Mouse (Mus musculus) lung, postnatal 0 days (tissue): Measurements from ENCODE around the gene Ccdc13. TPM values are rescaled to one million over a fixed set of nuclear protein-coding genes. Genes with fewer than 3 reads are reported as not detected.
A peak's percentile ranks its signal among the peaks of the same experiment; 100 is the strongest.

Experiments
- ATAC-seq: fragments of 200-750 bp; cut with Nextera tagmentation; 2 replicates; pipeline ENCODE4 v1.8.0; 2017; ENCODE audit warnings: moderate library complexity
- DNase-seq: peaks from one replicate; pipeline ENCODE4 v3.0.0-alpha.2; 2016; ENCODE audit warnings: low spot score
- H3K27ac ChIP-seq: fragments of 300-500 bp; sonication (generic); 2 replicates; pipeline ENCODE4 v1.5.1; 2014; ENCODE audit warnings: antibody characterized with exemption, mild to moderate bottlenecking, low read length, mixed read lengths
- H3K27me3 ChIP-seq: fragments of 300-500 bp; sonication (generic); replicated peaks from 2 replicates; pipeline ENCODE4 v1.6.1; 2014; ENCODE audit warnings: low read length, mixed read lengths; ENCODE audit not compliant: insufficient read depth
- H3K36me3 ChIP-seq: fragments of 300-500 bp; sonication (generic); 2 replicates; pipeline ENCODE4 v1.6.1; 2014; ENCODE audit warnings: low read length, mixed read lengths; ENCODE audit not compliant: insufficient read depth
- H3K4me1 ChIP-seq: fragments of 300-500 bp; sonication (generic); 2 replicates; pipeline ENCODE4 v1.6.1; 2014; ENCODE audit warnings: antibody characterized with exemption, low read depth, low read length, mixed read lengths; ENCODE audit not compliant: insufficient read depth
- H3K4me2 ChIP-seq: fragments of 300-500 bp; sonication (generic); replicated peaks from 2 replicates; pipeline ENCODE4 v1.6.1; 2014; ENCODE audit warnings: low read depth, mild to moderate bottlenecking, low read length, moderate library complexity, mixed read lengths
- H3K4me3 ChIP-seq: fragments of 300-500 bp; sonication (generic); 2 replicates; pipeline ENCODE4 v1.5.1; 2014; ENCODE audit warnings: low read depth, low read length
- H3K9ac ChIP-seq: fragments of 300-500 bp; sonication (generic); replicated peaks from 2 replicates; pipeline ENCODE4 v1.6.1; 2014; ENCODE audit warnings: low read depth, mild to moderate bottlenecking
- H3K9me3 ChIP-seq: fragments of 300-500 bp; sonication (generic); 2 replicates; pipeline ENCODE4 v1.6.1; 2016; ENCODE audit warnings: low read length, mixed read lengths
- CTCF ChIP-seq: IDR thresholded peaks from 2 replicates; pipeline ENCODE4 v1.5.1; 2016; ENCODE audit warnings: antibody characterized with exemption, mild to moderate bottlenecking
- EP300 ChIP-seq: IDR thresholded peaks from 2 replicates; pipeline ENCODE4 v1.6.1; 2016; ENCODE audit warnings: antibody characterized with exemption, mild to moderate bottlenecking, control low read depth
- WGBS: fragments of 180-500 bp; shearing (Covaris S2); extraction: QIAGEN DNeasy Blood & Tissue Kit; methylation state at CpG from one replicate; pipeline ENCODE4 v1.1.7; 2014; 5-methylcytosine and 5-hydroxymethylcytosine counted together
- polyA plus RNA-seq: library from polyadenylated mRNA; unstranded; fragments of >200 nt; fragmentation: Nextera tagmentation; extraction: Ambion mirVana; gene quantifications from 2 replicates; pipeline ENCODE4 v1.2.1, GENCODE M21; 2015

Gene Ccdc13
- polyA plus RNA-seq, 1 experiment from 2014 or later: 1.8 TPM

- DNase-seq (peak; percentile 33), ATAC-seq (peak; percentile 20; the same call in 1 of the 2 replicates)
- Histone ChIP-seq H3K4me3 (no peak overlapping the region), H3K27me3 (no peaks in the 10 kb centered on the region), H3K36me3 (no peaks in the 10 kb centered on the region), H3K4me1 (peaks cover 6% of the 10 kb centered on the region; the same call in 1 of the 2 replicates), H3K4me2 (no peak overlapping the region), H3K9ac (no peak overlapping the region), H3K9me3 (no peaks in the 10 kb centered on the region), H3K27ac (no peak overlapping the region)
- 53% methylated on average over 9 of the region's 9 CpGs for WGBS
- TF ChIP-seq EP300 (no peak), CTCF (no peak)
These were observed 20.0 kb downstream of the Ccdc13 start for GRCm38 (mm10) chr9:121819073-121819770.

GRCm38 (mm10) chr9:121815183-121815582, 24.1 kb downstream of the Ccdc13 start:
- H3K27me3 ChIP-seq: no peaks in the 10 kb centered on the region

GRCm38 (mm10) chr9:121810081-121810821, 29.0 kb downstream of the Ccdc13 start:
- no peak for ATAC-seq
- H3K27ac ChIP-seq: no peak overlapping the region
- WGBS: 39% methylated on average over 15 of the region's 15 CpGs

More at GRCm38 (mm10) chr9:121815183-121815582, 24.1 kb downstream of the Ccdc13 start:
- Histone ChIP-seq H3K9ac (no peak overlapping the region), H3K4me3 (no peak overlapping the region), H3K4me2 (no peak overlapping the region), H3K27ac (no peak overlapping the region), H3K36me3 (no peaks in the 10 kb centered on the region), H3K4me1 (peaks cover under 1% of the 10 kb centered on the region; the same call in 1 of the 2 replicates), H3K9me3 (no peaks in the 10 kb centered on the region)
- ATAC-seq (no peak), DNase-seq (no peak)
- 52% methylated on average over 6 of the region's 6 CpGs for WGBS
- TF ChIP-seq EP300 (no peak), CTCF (no peak)

GRCm38 (mm10) chr9:121808511-121808910, 30.8 kb downstream of the Ccdc13 start:
- Histone ChIP-seq H3K36me3 (no peaks in the 10 kb centered on the region), H3K4me2 (no peak overlapping the region), H3K4me3 (no peak overlapping the region), H3K27me3 (no peaks in the 10 kb centered on the region), H3K9ac (no peak overlapping the region), H3K9me3 (no peaks in the 10 kb centered on the region), H3K27ac (no peak overlapping the region), H3K4me1 (peaks cover 3% of the 10 kb centered on the region; the same call in 1 of the 2 replicates)
- DNase-seq: no peak
- ATAC-seq: no peak
- TF ChIP-seq CTCF (no peak), EP300 (no peak)
- WGBS: 63% methylated on average over 3 of the region's 3 CpGs

More at GRCm38 (mm10) chr9:121810081-121810821, 29.0 kb downstream of the Ccdc13 start:
- no peak for DNase-seq
- H3K36me3 ChIP-seq: no peaks in the 10 kb centered on the region
- TF ChIP-seq CTCF: no peak
- TF ChIP-seq EP300: no peak
- no peak overlapping the region for H3K4me2 ChIP-seq
- no peak overlapping the region for H3K4me3 ChIP-seq
- H3K9me3 ChIP-seq: no peaks in the 10 kb centered on the region
- peaks cover 3% of the 10 kb centered on the region; the same call in 1 of the 2 replicates for H3K4me1 ChIP-seq
- H3K9ac ChIP-seq: no peak overlapping the region
- H3K27me3 ChIP-seq: no peaks in the 10 kb centered on the region

- Histone ChIP-seq H3K27me3 (no peaks in the 10 kb centered on the region), H3K36me3 (no peaks in the 10 kb centered on the region), H3K9me3 (no peaks in the 10 kb centered on the region), H3K4me2 (no peak overlapping the region), H3K4me3 (no peak overlapping the region), H3K27ac (no peak overlapping the region), H3K9ac (no peak overlapping the region), H3K4me1 (peaks cover 3% of the 10 kb centered on the region; the same call in 1 of the 2 replicates)
- WGBS: 60% methylated on average over 7 of the region's 7 CpGs
- DNase-seq: no peak
- no peak for TF ChIP-seq EP300
- no peak for TF ChIP-seq CTCF
- ATAC-seq: no peak
These were observed 31.3 kb downstream of the Ccdc13 start for GRCm38 (mm10) chr9:121807947-121808346.

GRCm38 (mm10) chr9:121807546-121807945, 31.7 kb downstream of the Ccdc13 start:
- DNase-seq (no peak), ATAC-seq (no peak)
- Histone ChIP-seq H3K27me3 (no peaks in the 10 kb centered on the region), H3K4me1 (peaks cover 3% of the 10 kb centered on the region; the same call in 1 of the 2 replicates), H3K9me3 (no peaks in the 10 kb centered on the region), H3K27ac (no peak overlapping the region), H3K4me3 (no peak overlapping the region), H3K36me3 (no peaks in the 10 kb centered on the region), H3K4me2 (no peak overlapping the region), H3K9ac (no peak overlapping the region)
- no peak for TF ChIP-seq CTCF
- TF ChIP-seq EP300: no peak
- 71% methylated on average over 1 of the region's 1 CpGs for WGBS
